Mouse (Mus musculus): Measurements from ENCODE around the gene Chrnd. TPM values are rescaled to one million over a fixed set of nuclear protein-coding genes. Genes with fewer than 3 reads are reported as not detected.

Chrnd gene
- polyA plus RNA-seq, 1 experiment from 2014 or later, result 0.55 TPM

Other genes starting within 250 kb of the Chrnd start
- gene Alppl2, start 100.7 kb upstream of the Chrnd start, polyA plus RNA-seq (2016; fragmentation: Nextera tagmentation; extraction: Ambion mirVana), result not detected in 2 replicates
- gene Alpi, start 89.0 kb upstream of the Chrnd start, polyA plus RNA-seq (2016; fragmentation: Nextera tagmentation; extraction: Ambion mirVana), result not detected in 2 replicates
- not detected in 2 replicates for gene Akp3, start 65.6 kb upstream of the Chrnd start, polyA plus RNA-seq (2016; fragmentation: Nextera tagmentation; extraction: Ambion mirVana)
- gene Ecel1, start 34.1 kb upstream of the Chrnd start, polyA plus RNA-seq (2016; fragmentation: Nextera tagmentation; extraction: Ambion mirVana), result 0.11 TPM in 2 replicates
- 0.06 TPM in 1 of 2 replicates, not detected in the other for gene Prss56, start 7.3 kb upstream of the Chrnd start, polyA plus RNA-seq (2016; fragmentation: Nextera tagmentation; extraction: Ambion mirVana)
- 0.26 and 0.81 TPM in 2 replicates for gene Chrng, start 14.1 kb downstream of the Chrnd start, polyA plus RNA-seq (2016; fragmentation: Nextera tagmentation; extraction: Ambion mirVana)
- 181 and 202 TPM in 2 replicates for gene Eif4e2, start 23.3 kb downstream of the Chrnd start, polyA plus RNA-seq (2016; fragmentation: Nextera tagmentation; extraction: Ambion mirVana)
- gene Efhd1, start 73.8 kb downstream of the Chrnd start, polyA plus RNA-seq (2016; fragmentation: Nextera tagmentation; extraction: Ambion mirVana), result 0.10 and 0.11 TPM in 2 replicates
- gene Gigyf2, start 136.4 kb downstream of the Chrnd start, polyA plus RNA-seq (2016; fragmentation: Nextera tagmentation; extraction: Ambion mirVana), result 45.2 and 49.1 TPM in 2 replicates
- gene Kcnj13, start 204.1 kb downstream of the Chrnd start, polyA plus RNA-seq (2016; fragmentation: Nextera tagmentation; extraction: Ambion mirVana), result 0.65 and 0.71 TPM in 2 replicates